Mouse (Mus musculus) erythroblast, embryonic 14.5 days (primary cell): Measurements from ENCODE around the gene Rnf185.

Experiments
- GATA1 ChIP-seq: IDR thresholded peaks from 2 replicates; pipeline ENCODE4 v1.6.1; 2012; ENCODE audit warnings: low read length, inconsistent platforms, mixed read lengths
- TAL1 ChIP-seq: IDR thresholded peaks from 3 replicates; pipeline ENCODE4 v1.6.1; 2012; ENCODE audit warnings: low read length, inconsistent platforms, mixed read lengths

DNA sequence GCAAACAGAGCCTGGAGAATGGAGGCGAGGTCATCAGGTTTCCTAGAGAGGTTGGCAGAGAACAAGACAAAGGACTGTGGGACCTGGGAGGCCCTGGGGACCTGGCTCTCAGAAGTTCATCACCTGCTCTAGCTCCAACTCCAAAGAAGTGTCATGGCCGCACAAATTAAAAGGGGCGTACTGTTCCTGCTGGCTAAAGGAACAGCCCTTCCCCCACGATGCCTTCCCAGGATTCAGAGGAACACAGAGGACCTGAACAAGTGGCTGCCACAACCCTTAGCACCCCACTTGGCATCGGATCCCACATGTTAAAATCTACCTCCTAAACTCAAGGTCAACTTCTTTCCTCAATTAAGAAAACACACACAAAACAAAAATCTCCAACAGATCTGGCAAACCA lies 82.7 kb downstream of the Rnf185 start:
- TF ChIP-seq GATA1 (no peak), TAL1 (no peak)
